Mouse (Mus musculus) spleen, postnatal 4 days (tissue): ENCODE results near the gene Elmo3.
"Not testable (repeated sequence)": the region's sequence is repeated elsewhere in the genome, so short reads cannot be mapped to it uniquely, and the experiment has no call there.

ENCODE experiments used
- DNase-seq, 2 experiments: peaks; one replicate each; pipeline ENCODE4 v3.0.0; 2022; ENCODE audit warnings: low spot score in 2 of 2

Gene Elmo3

DNA sequence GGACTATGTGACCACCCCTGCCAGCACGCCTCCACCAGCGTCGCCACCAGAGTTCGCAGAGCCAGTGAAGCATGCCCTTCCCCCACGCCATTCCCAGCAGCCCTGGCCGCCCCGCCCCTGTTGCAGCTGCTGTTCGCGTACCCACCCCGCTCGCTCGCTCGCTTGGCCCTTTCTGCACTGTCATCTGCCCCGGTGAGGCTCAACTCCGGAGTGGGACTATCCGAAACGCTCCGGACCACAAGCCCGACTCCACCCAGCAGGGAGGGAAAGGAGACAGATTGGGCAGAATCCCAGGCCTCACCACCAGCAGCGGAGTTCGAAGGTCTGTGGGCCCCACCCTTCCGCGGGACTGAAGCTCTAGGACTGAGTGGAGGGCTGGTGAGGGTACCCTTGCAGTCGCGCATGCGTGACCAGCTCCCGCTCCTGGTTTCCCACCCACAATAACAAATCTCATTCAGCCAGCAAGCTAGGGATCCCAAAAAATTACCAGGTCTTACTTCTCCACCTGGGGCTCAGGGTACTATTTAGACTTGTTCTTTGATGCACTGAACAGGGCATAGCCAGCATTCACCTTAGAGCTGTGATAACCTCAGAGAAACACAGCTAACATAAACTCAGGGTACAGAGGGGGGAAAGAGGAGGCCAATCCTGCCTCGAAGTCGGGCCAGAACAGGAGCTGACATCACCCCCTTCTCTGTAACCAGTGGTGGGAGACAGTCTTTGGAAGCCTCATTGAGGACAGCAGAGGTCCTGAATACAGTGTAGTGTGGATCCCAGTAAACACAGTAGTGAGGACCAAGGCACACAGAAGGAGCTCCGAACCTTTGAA is 28.9 kb upstream of the Elmo3 start:
- DNase-seq, result no peak

DNA sequence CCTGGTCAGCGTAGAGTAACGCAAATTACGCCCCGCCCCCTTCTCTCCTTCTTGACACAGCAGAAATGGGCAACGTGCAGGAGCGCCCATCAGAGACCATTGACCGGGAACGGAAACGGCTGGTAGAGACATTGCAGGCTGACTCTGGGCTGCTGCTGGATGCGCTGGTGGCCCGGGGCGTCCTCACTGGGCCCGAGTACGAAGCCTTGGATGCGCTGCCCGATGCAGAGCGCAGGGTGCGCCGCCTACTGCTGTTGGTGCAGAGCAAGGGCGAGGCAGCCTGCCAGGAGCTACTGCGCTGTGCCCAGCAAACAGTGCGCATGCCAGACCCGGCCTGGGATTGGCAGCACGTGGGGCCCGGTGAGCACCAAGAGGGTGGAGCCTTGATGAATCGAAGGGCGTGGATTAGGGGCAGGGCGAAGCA is 26.5 kb upstream of the Elmo3 start:
- peak; percentile 55 to 73 for DNase-seq

DNA sequence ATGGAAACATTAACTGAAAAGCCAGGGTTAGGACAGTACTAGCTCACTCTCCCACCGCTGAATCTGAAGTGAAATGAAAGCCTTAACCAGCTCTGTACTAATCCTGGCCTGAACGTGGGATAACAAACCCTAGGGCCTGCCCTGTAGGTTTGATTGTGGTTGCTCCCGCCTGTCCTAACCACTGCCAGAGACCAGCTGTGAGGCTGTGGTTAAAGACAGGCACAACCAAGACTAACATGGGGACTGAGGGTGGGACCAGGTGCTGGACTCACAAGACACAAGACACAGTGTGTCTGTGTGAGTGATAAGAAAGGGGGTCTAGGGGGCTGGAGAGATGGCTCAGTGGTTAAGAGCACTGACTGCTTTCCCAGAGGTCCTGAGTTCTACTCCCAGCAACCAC is 24.8 kb upstream of the Elmo3 start:
- no peak for DNase-seq

DNA sequence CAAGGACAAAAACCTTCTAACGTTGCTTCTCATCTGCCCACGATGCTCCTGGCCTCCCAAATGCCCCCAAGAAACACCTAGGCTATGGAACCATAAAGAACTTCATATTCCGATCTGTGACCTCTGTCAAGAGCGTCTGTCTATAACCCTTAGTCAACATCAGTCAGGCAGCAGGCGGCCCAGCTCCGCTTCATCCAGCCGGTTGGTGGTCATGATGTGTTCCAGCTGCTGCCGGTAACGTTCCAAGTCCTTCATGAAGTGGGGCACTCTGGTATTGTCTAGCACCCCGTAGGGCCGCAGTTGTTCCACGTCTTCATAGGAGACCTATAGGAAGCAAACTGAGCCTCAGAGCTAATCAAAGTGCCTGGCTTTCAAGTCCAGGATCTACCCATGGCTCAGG is 23.6 kb upstream of the Elmo3 start:
- DNase-seq, result no peak

DNA sequence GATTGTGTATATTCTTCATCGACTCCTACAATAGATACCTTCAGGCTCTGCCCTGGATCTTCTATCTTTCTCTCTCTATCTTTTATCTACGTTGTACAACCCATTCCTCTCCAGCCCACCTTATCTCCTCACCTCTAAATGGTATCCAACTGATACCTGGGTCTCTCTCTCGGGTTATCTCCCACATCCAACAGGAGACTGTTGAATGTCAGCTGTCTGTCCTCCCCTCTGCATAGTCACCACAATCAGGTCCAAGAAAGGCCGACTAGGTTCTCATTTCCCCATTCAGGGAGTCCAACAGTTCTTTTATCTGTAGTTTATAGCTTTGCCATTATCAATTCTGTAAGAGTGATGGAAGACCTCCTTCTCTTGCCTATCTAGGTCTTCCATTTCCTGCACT is 23.2 kb upstream of the Elmo3 start:
- no peak for DNase-seq

DNA sequence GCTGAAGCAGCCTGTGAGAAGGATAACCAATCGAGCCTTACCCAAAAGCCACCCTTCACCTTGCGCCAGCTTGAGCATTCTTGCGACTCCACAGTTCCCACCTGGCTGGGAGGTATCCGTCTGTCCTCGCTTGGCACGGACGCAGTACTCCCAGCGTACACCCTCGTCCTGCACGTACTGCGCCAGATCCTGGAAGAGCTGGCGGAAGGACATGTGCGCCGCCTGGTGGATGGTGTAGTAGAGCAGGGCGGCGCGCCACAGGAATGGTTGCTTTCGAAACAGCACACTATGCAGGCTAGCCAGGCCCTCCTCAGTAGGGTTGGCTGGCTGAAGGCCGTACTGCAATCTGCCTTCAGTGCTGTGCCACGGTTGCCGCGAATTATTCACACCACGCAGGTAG is 22.3 kb upstream of the Elmo3 start:
- peak; percentile 55 to 82 for DNase-seq

DNA sequence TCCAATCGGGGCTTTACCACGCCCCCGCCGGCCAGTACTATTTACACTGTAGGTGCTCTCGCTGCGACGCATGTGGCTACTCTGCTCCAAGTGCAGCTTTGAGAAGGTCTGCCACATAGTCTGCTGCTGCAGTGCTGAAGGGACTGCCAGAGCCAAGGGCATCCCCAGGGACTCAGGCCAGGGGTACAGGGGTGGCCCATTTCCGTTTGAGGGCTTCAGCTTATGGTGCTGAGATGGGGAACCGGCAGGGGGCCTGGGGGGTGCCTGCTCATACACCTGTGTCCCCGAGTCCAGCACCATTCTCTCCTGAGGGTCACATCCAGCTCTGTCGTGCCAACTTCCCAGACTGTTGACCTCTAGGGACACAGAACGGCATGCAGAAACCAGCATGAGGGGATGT is 19.9 kb upstream of the Elmo3 start:
- DNase-seq, result peak in 1 of 2 experiments; percentile 12

DNA sequence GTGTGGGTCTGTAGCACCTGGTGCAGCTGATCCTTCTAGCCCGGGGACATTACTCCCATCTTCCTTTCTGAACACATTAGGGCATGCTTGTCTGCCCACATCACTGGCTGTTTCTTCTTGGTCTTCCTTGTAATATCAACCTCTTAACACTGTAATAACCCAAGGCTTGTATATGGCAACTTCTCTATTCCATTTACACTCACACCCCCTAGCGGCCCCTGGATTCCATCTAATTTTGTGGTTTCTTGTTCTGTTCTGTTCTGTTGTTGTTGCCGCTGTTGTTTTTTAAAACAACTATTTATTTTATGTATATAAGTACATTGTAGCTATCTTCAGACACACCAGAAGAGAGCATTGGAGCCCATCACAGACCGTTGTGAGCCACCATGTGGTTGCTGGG is 18.5 kb upstream of the Elmo3 start:
- DNase-seq, result no peak

DNA sequence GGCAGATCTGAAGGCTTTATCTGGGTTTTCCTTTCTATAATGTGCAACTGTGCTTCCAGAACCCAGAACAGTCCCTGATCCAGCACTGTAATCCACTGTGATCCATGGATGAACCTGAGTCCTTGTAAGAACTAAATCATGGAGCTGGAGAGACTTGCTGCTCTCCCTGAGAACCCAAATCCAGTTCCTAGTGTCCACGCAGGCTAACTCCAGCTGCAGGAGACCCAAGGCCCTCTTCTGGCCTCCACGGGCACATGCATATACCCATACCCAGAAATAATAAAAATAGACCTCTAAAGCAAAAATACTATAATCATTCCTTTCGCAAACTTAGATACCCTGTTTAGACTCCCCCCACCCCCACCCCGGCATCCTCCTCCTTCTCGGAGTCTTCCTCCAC is 17.2 kb upstream of the Elmo3 start:
- DNase-seq, result no peak

DNA sequence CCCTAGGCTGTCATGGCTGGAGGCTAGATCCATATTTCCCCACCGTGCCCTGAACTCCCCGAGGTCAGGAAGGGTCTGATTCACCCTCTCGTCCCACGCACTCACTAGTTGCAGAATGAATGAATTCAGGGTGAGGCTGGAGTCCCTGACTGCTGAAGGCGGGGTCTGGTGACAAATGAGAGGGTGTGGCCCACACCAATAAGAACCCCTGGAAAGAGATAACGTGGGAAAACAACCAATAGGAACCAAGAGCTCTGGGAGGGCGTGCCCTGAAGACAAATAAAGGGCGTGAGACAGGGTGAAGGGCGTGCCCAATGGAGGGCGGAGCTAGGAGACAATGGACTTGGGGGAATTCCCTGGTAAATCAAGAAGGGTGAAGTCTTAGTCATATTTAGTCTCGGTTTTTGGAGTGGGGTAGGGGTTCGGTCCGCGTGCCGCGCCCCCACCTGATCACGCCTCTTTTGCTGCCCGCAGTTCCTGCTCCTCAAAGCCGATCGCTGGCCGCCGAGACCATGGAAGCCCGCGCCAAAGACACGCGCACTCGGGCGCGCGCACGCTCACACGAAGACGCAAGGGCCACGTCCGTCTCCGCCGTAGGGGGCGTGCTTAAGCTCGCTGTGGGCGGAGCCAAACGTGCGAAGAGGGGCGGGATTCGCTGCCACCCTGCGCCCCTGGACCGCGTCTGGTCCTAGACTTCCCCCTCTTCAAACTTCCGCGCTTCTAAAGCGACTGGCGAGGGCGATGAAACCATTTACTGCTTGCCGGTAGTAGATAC is 16.3 kb upstream of the Elmo3 start:
- DNase-seq, result peak; percentile 91 to 95

DNA sequence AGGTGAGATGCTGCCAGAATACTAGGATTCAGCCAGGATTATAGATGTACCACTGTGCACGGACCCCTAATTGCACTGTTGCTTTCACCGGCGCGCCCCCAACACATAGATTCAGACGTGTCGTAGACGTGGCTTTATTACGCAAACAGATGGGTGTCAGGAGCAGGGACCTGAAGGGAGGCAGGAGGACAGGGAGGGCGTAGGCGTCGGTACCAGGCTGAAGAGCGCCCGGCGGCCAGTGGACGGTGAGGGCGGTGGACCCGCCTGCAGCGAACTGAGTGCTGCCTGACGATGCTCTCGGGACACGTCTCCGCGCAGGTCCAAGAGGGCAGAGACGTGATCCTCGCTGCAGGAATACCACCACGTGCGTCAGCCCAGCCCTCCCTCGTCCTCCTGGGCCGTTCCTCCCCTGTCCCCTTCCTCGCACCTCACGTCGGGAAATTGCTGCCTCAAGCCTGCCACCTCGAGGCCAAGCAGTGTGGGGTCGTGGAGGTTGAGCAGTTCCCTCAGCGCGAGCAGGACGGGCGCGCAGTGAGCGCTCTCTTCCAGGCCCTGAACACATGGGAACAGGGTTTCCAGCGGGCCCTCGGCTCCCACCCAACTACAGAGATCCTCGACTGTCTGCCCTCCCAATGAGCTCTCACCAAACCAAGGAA is 15.5 kb upstream of the Elmo3 start, which contains the start of gene 4931428F04Rik:
Gene 4931428F04Rik, minus strand, starts transcription at position 60 of the 656 bp plus-strand sequence.
- DNase-seq, result no peak

DNA sequence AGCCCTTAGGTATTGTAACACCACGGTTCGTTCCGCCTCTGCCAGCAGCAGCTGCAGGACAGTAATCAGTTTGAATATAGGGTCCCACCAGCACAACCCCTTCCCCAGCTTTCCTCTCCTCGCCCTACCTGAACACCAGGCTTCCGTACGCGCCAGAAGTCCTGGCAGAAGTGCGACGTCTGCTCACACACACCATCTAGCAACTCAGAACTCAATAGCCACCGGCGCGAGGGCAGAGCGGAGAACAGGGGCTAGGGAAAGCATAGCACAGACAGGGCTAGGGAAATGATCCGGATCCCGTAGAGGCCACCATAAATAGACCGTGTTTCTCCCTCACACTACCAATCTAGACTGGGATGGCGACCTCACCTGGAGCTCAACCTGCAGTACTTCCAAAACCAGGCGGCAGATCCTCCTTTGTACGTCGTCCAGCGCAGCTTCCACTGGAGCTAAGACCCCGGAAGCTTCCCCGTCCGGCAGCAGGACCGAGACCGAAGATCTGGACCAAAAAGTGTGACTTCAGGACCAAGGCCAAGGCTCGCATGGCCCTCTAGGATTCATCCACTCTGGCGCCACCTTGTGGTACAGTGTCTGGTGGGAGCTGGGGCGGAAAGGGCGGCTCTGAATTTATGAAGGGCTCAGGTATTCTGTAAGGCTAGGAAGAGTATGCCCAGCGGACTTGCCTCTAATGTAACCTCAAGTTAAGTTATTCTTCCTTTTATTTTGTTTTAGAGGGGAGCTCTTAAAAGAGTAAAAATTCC is 14.7 kb upstream of the Elmo3 start:
- DNase-seq, result peak; percentile 91 to 99

DNA sequence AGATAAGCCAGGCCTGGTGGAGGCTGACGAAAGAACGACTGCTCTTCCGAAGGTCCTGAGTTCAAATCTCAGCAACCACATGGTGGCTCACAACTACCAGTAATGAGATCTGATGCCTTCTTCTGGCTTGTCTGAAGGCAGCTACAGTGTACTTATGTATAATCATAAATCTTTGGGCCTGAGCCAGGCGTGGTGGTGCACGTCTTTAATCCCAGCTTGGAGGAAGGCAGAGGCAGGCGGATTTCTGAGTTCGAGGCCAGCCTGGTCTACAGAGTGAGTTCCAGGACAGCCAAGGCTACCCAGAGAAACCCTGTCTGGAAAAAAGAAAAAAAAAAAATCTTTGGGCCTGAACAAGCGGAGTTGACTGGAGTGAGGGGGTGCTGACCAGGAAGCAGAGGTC is 14.0 kb upstream of the Elmo3 start:
- DNase-seq, result not testable (repeated sequence)

DNA sequence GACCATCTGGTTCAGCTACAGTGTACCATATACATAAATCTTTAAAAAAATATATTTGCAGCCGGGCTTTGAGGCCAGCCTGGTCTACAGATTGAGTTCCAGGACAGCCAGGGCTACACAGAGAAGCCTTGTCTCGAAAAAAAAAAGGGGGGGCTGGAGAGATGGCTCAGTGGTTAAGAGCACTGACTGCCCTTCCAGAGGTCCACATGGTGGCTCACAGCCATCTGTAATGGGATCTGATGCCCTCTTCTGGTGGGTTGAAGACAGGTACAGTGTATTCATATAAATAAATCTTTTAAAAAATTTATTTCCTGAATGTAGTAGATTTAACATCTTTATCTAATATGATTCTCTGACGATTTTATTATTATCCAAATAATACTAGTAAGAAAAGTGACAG is 13.6 kb upstream of the Elmo3 start:
- peak in 1 of 2 experiments; percentile 13 for DNase-seq

DNA sequence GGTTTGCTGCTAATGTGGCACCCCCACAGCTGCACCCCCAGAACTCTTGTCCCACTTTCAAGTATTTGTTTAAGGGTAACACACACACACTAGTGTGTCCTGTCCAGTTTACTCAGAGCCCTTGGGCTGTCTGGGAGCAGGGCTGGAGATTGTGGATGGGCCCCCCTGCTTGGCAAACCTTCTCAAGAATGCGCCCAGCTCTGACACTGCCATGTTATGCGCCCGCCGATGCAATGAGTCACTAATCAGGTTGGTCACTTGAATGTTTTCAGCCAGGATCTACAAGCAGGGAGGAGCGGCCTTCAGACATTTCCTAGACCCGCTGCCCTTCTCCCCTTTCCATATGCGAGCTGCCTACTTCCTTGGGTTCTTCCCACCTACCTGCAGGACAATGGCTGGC is 12.9 kb upstream of the Elmo3 start:
- DNase-seq, result no peak

DNA sequence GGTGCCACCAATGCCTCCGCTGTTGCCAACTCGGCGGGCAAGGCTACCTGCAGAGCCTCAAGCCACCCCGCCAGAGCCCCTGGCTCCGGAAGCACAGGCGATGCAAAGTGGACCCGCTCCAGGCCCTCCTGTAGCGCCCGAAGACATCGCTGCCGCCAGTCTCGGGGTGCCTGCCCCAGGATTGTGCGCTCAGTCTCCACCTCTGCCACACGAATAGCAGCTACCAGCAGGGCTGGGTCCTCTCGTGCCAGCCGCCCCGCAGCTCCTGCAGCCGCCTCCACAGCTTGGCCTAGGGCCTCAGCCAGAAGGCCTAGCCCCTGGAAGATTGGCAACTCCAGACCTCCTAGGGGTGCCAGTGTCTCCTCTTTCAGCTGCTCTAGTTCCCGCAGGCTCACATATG is 12.0 kb upstream of the Elmo3 start:
- DNase-seq, result peak in 1 of 2 experiments; percentile 19

DNA sequence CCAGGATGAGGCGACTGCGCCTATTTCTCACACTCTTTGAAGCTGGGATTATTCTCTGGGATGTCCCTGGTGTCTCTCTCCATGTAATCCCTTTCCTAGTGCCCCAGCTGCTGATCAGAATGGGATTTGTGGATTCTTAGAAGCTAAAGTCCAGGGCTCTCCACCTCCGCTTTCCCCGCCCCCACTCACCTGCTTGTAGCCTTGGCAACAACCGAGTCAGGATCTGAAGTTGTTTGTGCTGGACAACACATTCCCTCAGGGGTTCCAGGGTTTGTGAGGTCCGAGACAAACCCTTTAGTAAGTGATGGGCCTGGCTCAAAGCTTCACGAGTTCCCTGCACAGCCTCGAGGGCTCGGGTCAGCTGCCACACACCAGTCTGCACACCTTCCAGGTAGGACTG is 10.6 kb upstream of the Elmo3 start:
- DNase-seq, result no peak

DNA sequence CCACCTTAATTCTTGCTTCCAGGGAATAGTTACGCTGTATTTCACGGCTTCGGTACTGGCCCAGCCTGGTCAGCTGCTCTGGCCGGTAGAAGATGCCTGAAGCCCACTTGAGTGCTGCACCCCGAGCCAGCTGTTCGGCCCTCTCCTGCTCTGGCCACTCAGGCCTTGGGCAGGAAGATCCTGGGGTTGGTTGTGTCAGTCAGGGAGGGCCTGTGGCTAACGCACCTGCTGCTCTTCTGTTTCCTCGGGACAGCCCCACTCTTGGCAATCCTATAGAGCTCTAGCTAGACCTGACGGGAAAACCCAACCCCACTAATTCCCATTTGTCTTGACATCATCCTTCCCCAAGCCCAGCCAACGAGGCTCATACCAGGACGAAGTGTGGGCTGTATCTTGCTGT is 10.1 kb upstream of the Elmo3 start:
- peak in 1 of 2 experiments; percentile 11 for DNase-seq

DNA sequence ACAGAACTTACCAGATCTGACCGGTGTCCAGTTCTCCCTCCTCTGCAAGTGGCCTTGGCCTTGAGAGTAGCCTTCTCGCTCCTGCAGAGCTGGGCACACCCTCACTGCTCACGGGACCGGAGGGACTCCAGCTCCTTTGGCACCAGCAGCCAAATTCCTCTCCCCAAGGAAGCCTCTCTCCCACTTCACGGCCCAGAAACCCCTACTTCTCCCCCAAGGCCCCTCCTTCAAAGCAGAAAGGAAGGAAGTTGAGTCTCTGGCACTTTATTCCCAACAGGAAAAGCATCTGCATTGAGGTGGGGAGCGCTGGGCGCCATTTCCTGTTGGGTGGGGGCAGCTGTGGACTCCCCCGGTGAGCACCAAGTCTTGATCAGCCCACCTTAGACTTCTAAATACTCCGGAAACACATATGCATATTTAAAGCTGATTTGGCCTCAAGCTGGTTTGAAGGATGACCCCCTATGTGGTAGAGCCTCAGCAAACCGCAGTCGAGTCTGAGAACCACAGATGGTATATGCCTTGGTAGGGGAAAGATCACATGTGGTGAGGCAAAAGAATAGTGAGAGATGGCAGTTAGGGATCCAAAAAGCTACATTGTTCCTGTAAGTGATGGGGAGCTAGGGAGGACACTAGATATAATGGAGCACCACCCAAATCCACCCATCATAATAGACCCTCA is 9.4 kb upstream of the Elmo3 start, which contains the start of gene Exoc3l:
Gene Exoc3l, minus strand, starts transcription at position 207 of the 679 bp plus-strand sequence.
- peak in 1 of 2 experiments; percentile 15 for DNase-seq

DNA sequence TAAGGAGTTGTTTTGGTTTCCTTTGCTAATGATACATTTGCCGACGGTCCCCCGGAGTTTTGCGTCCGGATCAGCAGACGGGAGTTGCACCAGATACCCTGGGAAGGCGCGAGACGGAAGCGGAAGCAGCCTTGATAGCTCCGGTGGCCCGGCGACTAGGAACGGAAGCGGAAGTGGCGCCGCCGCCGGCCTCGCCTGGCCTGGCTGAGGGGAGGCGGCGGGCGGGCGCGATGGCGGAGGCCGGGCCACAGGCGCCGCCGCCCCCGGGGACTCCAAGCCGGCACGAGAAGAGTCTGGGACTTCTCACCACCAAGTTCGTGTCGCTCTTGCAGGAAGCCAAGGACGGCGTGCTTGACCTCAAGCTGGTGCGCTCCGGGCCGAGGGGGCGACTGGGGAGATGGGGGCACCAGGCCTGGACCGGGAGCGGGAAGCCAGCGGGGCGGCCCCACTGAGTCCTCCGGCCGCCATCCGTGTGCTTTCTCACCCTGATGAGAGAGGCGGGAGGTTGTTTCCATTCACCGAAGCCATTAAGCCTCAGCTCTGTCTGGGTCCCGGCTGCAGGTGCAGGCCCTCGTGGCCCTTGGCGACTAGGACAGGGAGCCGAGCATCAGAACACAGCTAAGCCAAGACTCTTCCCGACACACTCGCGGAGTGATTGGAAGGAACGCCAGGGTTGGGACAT is 7.7 kb upstream of the Elmo3 start, which contains the start of gene E2f4:
Gene E2f4, plus strand, starts transcription at position 153 of the 682 bp plus-strand sequence.
- peak; percentile 92 to 96 for DNase-seq
